Mouse (Mus musculus): ENCODE data around the gene Rbx1.
A peak's percentile ranks its signal among the peaks of the same experiment; 100 is the strongest.

The Rbx1 gene

GRCm38 (mm10) chr15:81485483-81485882 is 19.4 kb downstream of the Rbx1 start:
- no peak for DNase-seq (ENCODE audit: low spot score)

GRCm38 (mm10) chr15:81503466-81503865 is 37.4 kb downstream of the Rbx1 start:
- DNase-seq (ENCODE audit: low spot score): no peak

DNA sequence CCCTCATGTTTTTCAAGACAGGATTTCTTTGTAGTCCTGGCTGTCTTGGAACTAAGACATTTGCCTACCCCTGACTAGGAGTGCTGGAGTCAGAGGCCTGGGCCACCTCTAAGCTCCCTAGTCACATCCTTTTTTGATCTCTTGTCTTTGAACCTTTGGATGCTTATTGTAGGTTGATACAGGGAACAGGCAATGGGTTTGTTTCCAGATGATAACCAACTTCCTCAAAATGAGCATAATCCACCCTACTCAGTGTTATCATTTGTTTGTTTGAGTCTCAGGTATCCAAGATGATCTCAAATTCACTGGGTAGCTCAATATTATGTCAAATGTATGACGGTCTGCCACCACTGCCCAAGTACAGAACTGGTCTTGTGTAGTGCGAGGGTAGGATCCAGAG is 37.9 kb downstream of the Rbx1 start:
- DNase-seq (ENCODE audit: low spot score): no peak

- DNase-seq (ENCODE audit: low spot score): peak; percentile 36
These were observed 41.1 kb downstream of the Rbx1 start for GRCm38 (mm10) chr15:81507201-81507600.

DNA sequence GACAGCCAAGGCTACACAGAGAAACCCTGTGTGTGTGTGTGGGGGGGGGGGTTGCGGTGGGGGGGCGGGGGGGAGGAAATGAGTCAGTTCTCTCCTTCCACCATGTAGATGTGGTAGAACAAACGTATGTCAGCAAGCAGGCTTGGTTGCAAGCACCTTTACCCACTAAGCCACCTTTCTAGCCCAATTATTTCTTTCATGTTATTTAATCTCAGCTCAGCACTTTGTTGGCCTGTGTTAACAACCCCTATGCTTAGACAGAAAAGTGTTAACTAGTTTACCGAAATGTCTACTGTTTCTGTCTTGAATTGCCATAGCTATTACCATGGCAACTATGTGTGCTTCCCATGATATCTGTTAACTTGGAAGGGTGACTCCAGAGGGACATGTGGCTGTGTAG is 44.5 kb downstream of the Rbx1 start:
- no peak for DNase-seq (ENCODE audit: low spot score)

DNA sequence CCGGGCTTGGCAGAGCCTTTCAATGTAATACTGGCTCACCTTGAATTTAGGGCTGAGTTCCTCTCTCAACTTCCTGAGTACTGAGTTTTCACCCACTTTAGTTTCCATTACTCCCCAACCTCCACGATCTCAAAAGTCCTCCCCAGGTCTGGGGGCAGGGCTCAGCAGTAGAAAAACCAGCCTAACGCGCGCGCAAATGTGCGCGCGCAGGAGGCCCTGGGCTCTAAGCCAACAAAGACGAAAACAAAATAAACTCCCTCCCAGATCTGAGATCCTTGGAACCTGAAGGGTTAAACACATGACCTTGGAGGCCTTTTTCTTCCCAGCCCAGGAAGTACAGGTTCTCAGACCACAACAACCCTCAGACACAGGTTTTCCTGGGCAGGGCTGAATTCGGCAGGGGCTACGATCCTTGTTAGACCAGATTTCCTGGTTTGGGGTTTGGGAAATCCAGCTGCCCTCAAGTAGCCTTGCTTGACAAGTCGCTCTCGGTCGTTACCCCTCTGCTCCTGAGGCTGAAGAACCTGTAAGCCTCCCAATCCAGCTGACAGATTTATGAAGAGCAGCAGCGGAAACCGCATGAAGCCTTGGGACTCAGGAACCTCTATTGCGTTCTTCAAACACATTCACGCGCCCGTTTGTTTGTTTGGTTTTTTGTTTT is 45.6 kb downstream of the Rbx1 start:
- DNase-seq (ENCODE audit: low spot score): peak; percentile 51

DNA sequence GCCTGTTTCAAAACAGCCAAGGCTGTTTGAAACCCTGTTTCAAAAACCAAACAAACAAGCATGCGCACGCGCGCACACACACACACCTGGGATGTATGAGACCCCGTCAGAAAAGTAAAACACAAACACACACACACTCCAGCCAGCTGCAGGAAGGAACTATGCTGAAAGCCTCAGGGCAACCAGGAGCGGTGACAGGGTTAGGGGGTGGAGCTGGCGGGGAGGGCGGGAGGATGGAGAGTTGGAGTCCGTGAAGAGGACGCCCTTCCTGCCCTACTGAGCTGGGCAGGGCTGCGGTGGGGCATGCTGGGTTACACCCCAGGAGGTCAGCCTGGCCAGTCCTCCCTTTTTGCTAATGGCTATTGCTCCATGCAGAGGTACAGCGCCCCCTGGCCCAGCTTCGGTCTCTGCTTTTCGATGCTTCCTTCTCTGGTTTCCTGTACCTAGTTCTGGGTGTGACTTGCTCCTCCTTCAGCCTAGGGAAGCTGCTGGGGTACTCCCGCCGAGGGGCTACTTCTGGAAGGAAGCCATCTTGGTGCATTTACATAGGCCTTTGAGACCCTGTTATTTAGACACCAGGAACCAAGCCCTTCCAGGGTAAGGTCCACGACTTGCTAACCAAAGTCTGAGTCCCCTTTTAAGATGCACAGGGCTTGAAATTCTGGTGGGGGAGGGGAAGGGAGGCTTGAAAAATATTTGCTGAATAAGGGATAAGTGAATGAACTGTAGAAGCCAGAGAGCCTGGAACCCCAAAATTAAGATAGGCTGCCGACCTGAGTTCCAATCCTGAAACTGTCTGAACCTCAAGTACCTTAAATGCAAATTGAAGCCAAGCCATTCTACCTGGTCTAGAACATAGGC is 48.2 kb downstream of the Rbx1 start:
- peak; percentile 92 for DNase-seq (ENCODE audit: low spot score)

DNA sequence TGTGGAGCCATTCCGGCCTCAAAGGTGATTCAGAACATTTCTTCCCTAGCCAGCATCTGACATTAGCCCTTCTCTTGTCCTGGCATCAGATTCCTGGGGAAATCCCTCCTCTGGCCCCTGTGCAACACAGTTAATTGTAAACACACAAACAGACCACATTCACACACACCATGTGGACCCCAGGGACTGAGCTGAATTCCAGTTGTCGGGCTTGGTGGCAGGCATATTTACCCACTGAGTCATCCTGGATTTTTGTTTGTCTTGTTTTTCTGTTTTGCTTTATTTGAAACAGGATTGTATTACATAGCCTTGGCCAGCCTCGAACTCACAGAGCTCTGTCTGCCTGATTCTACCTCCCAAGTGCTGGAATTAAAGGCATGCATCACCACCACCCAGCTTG is 49.1 kb downstream of the Rbx1 start:
- DNase-seq (ENCODE audit: low spot score): peak; percentile 28

- no peak for DNase-seq (ENCODE audit: low spot score)
These were observed 51.9 kb downstream of the Rbx1 start for GRCm38 (mm10) chr15:81518031-81518430.

DNA sequence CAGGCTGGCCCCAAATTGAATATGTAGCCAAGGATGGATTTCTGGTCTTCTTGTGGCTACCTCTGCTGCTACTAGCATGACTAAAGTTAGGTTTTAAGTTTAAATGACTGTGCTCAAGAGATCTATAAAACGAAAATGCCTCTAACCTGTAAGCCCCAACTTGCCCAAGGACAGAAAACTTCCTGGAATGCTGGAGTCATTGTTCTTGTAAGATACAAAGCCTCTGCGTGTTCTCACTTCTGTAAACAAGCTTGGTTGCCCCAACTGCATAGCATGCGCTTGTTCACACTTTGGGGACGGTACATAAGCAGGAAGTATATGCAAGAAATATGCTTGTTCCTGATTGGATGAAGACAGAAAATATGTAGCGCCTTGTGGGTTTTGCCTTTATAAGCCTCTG is 52.7 kb downstream of the Rbx1 start:
- no peak for DNase-seq (ENCODE audit: low spot score)

- peak; percentile 84 for DNase-seq (ENCODE audit: low spot score)
These were observed 56.1 kb downstream of the Rbx1 start for GRCm38 (mm10) chr15:81522036-81522751.

DNA sequence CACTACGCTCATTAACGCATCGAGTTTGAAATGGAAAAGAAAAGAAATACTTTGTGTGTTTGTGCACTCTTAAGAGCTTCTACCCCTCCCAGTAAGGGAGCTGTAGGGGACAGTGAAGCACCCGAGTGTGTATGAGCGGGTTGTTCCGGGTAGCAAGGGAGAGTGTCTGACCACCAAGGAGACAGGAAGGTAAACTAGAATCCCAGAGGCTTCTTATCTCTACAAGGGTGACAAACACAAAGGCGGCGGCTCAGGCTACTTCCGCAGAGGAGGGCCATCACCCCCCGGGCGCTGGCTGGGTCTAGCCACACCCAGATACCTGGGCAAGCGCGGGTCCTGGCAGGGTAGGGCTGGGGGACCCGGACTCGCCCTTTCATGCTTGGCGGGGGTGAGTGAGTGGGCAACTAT is 56.7 kb downstream of the Rbx1 start:
- peak; percentile 84 for DNase-seq (ENCODE audit: low spot score)

DNA sequence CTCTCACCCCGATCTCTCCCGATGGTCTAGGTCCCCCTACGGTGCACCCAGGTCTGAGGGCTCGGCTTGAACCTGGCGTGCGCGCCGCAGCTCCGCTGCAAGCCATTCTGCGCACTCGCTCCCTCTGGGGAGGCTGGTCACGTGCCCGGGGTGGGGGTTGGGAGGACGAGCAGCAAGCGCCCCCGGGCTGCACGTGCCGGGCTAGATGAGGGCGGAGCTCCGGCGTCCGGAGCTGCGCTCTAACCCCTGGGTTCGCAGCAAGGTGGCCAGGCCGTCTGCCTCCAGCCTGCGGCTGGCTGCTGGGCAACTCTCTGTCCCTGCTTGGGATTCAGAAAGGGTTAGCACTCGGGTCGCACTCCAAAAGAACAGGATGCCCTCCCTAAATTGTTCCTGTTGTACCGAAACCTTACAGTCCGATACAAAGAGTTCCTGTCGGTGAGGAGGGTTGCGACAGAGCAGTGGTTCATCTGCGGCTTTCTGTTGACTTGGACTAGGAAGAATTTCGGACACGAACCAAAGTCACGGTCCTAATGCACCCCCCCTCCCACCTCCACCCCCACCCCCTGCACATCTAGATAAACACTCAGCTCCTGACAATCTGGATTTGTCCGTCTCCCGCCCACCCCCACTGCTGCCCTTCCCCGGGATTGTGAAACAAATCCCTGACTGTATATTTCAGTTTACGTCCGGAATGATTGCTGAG is 57.2 kb downstream of the Rbx1 start:
- peak; percentile 98 for DNase-seq (ENCODE audit: low spot score)

DNA sequence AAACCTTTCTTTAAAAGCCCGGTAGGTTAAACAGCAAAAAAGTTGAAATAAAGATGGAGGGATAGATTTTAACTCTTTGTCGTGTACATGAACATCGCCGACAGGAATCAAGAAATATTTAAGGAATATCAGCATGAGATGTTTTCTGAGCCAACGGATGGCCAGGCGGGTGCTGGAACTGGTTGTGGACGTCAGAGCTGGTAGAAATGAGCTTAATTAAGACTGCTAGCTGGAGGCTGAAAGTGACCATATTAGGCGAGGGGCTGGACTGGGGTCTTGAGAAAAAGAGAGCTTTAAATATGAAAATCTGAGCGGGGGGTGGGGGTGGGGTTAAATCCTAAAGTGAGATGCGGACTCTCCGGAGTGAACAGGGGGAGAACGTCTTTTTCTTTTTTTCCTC is 57.8 kb downstream of the Rbx1 start:
- DNase-seq (ENCODE audit: low spot score): peak; percentile 57

Measured in MN1 (cell line).